Mouse (Mus musculus) NIH3T3 (cell line): Measurements from ENCODE around the gene Klhl42.

Experiments
- DNase-seq: peaks from one replicate; pipeline ENCODE4 v3.0.0-alpha.2; 2012; ENCODE audit warnings: low read depth

Klhl42 gene

GRCm38 (mm10) chr6:147091136-147092120 is at the start of gene Klhl42:
Klhl42 (plus strand) TSS chr6:147091379.
- DNase-seq = peak; percentile 89

DNA sequence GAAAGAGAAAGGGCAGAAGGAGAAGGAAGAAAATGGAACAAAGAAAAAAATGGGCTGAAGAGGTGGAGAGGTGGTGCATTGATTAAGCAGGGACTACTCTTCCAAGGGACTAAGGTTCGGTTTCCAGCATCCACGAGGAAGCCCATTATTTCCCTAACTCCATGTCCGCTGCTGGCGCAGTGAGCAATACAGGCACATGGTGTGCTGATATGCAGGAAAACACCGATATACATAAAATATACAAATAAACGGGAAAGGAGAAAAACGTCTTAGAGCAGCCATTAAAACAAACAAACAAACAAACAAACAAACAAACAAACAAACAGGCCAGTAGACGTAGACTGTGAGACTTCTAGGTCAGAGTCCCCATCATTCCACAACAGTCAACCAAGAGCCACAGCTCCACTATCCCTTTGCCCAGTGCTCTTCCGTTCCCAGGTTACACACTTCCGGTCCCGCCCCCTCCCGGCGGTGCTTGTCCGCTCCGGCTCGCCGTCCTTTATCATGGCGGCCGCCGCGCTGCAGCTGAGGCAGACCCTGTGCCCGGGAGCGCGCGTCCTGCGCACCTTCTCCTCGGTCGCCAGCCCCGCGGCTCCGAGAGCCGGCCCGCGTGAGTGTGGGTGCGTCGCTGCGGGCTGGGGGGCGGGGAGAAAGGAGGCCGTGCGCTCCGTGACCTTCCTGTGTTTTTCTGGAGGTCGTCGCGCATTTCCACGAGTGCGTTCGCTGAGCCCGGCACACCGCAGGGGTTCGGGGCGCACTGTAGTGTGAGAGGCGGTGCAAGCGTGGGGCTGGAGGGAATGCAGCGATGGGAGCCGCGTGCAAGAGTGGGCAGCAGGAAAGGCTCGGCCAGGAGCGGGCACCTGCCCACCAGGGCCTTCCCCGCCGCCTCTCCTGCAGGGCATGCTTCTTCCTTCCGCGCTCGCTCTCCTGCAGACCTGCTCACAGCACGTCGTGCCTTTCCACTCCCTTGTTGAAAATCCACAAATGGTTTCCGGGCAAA is 48.6 kb upstream of the Klhl42 start, which contains the start of gene Mrps35:
Mrps35 (plus strand) TSS at position 474 of the 1,000 bp plus-strand sequence.
- peak; percentile 96 for DNase-seq

DNA sequence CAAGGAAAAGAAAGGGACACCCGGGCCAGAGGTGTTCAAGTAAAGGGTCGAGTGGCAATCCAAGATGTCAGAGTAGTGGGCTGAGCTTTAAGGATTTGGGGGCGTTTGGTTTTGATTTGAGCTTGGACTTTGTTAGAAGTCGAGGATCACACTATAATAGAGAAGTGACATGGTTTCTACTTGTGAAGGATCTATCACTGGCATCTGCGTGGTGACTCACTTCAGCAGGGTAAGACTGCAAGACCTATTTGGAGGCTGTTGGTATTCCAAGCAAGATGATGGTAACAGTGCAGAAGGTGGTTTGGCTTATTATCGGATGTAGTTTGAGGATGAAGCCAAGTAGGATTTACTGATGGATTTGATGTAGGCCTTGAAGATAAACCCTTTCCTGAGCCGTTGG is 47.5 kb upstream of the Klhl42 start:
- peak; percentile 19 for DNase-seq

DNA sequence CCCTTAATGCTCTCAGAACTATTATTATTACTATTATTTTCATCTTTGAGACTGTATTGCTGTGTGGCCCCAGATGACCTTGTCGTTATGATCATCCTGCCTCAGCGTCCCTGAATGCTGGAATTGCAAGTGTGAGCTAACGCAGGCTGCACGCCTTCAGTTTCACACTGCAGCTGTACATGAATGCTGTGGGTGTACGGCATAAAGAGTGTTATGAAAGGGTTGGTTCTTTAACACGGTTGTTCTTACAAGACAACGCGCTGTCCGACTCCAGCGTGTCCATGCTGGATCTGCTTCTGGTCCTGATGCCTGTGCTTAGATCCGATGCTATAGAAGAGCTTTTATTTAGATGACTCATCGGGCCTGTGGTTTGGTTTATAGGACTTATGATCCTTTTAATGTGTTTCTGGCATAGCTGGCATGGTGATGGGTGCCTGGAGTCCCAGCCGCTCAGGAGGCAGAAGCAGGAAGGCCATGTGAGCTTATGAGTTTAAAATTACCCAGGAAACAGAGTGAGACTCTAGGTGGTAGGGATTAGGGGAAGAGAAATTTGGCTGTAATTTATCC is 41.9 kb upstream of the Klhl42 start:
- DNase-seq = no peak

DNA sequence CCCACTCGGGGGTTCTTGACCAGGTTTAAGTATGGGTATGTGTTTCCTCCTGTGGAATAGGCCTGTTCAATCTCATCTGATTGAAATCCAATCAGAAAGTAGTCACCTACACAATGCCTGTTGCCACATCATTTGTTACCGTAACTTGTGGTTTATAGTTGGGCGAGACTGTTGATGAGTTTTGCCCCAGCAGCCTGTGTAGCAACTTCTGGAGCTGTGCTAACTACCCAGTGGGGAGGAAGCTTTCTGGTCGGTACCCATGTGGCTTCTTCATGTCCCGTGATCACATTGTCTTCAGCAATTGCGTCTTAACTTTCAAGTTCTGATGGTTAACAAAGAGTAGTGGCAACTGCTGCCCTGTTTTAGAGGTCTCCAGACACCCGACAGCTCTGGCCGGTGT is 39.5 kb upstream of the Klhl42 start:
- DNase-seq = no peak

- no peak for DNase-seq
Measured at GRCm38 (mm10) chr6:147052440-147052839, 38.7 kb upstream of the Klhl42 start.

DNA sequence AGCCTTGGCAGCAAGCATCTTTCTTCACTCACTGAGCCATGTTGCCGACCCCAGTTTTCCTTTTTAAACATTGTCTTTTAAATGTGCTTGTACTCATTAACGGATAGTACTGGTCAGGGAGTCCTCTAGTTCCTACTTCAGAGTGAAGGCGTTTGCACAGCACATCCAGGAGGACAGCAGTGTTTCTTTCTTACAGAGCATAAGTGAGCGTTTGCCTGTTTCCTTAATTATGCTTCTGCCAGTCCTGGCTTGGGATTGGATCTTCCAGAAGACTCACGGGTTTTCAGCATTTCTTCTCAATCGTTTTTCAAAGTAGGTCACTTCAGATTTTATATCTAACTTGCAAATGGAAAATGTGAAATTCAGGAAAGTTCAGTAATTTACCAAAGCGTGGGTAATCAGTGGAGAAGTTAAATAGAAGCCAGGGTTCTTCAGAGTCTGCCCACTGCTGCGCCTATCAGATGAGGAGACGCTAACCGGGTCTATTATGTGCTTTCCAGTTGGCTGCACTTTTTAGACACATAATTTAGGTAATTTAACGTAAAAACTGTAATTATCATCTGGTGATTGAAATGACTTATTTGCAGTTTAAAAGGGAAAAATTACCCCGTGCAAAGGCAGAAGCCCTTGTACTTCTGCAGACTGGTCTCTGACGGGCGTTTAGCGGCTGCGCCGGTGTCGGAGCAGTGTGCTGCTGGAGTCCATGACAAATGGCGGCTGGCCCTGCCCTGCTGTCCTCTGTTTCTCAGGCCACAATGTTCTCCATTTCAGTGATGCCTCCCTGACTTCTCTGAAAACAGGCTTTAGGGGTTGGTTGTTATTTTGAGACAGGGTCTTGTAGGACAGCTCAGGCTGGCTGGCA is 37.2 kb upstream of the Klhl42 start:
- DNase-seq = no peak

DNA sequence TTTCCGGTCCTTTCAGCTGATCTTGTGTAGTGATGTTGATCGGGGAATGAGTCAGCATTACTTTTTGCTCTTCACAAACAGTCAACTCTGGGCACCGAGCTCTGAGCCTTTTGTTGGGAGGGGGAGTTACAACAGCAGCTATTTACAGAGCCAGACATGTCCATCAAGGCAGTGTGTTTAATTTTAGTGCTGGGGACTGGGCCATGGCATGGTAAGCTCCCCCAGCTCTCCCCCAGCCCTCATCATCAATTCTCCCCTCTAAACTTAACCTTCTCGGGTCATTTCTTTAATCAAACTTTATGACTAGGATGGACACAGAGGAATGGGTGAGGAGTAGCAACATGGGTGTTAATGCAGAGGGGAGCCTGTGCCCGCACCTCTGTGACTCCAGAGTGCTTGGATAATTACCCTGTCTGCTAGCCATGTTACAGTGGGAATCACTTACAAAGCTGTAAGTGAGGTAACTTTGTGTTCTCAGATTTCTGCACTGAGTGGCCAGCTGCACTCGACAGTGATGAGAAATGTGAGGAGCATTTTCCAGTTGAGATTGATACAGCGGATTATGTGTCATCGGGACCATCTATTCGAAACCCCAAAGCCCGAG is 35.7 kb upstream of the Klhl42 start:
- no peak for DNase-seq

DNA sequence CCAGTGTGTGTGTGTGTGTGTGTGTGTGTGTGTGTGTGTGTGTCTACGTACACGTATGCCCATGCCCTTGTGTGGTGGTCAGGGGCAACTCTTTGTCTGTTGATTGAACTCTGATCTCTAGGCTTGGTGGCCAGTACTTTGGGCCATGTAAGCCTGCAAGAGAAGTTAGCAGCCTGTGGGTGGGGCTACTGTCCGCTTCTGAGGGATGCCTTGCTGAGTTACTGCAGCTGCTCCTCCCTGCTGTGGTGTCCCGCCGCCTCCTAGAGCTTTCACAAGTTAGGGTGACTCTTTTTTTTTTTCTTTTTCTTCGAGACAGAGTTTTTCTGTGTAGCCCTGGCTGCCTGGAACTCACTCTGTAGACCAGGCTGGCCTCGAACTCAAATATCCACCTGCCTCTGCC is 31.9 kb upstream of the Klhl42 start:
- DNase-seq = no peak

- DNase-seq = no peak
Measured at GRCm38 (mm10) chr6:147061630-147062029, 29.5 kb upstream of the Klhl42 start.

DNA sequence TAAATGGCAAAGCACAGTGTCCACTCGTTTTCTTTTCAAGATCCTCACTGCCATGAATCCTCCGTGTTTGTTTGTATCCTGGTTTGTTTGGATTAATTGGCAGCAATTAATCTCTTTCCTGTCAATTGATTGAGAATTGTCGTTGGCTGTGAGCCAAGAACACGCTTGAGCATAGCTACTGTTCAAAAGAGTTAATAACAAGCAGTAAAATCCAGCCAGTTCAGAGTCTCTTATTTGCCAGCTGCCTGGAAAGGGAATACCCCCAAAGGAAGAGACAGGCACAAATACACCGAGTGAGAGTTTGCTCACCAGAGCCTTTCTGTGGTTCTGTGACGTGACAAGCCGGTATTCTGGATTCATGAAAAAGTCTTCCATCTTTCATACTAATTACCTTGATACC is 29.1 kb upstream of the Klhl42 start:
- DNase-seq = no peak

- peak; percentile 8 for DNase-seq
Measured at GRCm38 (mm10) chr6:147062694-147063093, 28.5 kb upstream of the Klhl42 start.

- DNase-seq = no peak
Measured at GRCm38 (mm10) chr6:147064226-147064943, 26.8 kb upstream of the Klhl42 start.

DNA sequence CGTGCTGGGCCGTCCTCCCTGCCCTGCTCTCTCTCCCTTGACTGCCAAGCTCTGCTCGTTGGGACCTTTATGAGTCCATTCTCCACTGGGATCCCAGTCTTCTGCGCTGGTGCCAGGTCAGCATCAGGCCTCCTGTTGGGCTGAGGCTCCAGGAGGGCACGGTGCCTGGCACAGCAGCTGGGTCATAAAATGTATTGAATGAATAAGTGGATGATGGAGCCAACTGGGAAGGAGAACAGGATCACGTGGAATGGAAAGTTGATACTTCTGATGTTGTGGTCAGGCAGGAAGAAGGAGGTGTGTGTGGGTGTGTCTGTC is 26.3 kb upstream of the Klhl42 start:
- DNase-seq = peak; percentile 12

DNA sequence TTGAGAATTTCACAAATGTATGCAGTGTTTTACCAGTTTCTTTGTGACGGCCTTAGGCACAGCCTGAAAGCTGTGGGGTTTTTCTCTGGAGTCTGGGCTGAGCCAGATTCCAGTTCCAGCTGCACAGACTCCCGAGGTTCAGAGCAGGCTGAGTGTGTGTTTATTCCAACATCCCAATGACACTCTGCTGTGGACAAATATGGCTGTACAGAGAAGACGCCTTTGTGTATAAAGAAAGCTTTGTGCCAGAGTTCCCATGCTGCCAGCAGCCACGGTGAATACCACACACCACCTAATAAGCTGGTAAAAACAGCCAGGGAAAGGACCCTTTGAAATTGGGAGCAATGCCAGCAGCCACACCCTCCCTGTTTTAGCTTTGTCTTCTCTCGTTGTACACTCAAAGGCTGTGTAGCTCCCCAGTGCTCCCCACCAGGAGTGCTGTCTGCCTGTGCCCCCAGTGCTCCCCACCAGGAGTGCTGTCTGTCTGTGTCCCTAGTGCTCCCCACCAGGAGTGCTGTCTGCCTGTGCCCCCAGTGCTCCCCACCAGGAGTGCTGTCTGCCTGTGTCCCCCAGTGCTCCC is 15.3 kb upstream of the Klhl42 start:
- DNase-seq = no peak

DNA sequence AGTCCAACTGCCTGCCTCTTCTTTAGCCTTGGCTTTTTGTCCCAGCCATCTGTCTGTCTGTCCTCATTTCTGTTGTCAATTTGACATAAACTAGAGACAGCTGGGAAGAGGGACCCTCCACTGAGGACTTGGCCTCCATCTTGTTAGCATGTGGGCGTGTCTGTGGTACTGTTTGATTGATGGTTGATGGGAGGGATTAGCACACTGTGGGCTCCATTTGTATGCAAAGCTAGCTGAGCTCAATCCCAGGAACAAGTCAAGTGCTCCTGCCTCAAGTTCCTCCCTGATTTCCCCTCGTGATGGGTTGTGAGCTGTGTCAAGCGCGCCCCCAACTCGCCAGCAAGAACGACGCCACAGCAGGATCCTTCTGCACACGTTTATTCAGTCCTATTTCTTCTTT is 14.3 kb upstream of the Klhl42 start:
- no peak for DNase-seq

DNA sequence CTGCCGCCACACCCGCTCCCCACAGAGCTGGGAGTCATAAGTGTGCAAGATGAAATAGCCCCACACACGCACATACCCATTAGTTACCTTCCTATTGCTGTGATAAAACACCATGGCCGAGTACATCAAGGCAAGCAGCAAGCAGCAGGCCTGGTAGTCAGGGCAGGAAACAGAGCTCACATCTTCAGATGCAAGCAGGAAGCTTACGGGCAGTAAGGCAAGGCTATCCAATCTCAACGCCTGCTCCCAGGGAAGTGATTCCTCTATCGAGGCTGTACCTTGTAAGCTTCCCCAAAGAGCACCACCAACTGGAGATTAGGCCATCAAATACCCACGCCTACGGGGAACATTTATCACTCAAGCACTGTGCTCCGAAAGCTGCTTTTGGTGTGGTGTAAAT is 11.3 kb upstream of the Klhl42 start:
- DNase-seq = no peak

DNA sequence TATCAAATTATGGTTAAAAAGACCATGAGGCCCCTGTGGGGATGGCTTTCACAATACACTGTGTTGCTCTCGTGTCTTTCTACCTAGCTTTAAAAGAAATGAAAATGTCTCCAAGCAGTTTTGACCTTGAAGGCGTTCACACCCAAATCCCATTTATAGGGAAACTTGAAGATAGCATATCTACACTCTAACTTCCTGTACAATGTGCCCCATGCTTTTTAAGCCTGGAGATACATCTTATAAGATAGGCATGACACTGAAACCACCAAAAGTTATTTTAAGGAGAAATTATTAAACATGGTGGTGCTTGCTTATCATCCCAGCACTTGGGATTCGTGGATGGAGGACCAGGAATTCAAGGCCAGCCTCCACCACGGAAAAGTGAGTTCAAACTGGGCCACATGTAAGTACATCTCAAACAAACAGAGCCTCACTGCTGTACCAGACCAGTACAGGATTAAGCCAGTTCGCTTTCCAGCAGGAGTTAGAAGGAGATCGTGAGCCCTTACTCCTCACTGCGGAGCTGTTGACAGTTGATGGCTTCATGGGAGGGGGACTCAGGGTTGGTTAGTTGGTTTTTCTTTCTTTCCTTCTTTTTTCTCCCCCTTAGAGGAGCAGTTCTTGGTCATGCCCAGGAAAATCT is 5.7 kb upstream of the Klhl42 start:
- DNase-seq = no peak

DNA sequence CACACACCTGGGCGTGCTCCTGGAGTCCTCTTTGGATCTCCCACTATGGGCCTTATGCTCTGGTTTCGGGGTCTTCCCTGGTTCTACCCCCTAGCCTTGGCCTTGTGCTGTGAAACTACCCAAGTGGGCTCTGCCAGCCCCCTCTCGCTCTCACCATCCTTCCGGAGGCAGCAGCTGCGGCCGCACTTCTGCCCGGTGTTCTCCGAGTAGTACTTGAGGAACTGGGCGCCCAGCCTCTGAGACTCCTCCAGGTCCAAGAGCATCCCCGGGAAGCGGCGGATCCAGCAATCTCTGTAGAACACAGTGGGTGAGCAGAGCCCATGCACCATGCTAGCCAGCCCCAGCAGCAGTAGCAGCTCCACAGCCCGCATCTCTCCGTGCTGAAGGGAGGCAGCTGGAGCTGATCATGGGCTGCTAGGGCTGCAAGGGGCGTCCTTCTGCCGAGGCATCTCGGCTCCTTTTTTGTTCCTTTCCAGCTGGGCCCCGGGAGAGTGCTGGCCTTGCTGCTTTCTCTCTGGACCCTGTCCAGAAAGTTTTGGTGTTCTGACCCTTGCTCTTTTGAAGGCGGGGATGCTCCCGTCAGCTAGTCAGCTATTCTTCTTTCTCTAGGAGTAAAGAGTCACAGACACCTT is 4.5 kb upstream of the Klhl42 start, which contains the start of gene Mansc4:
Mansc4 (minus strand) TSS at position 439 of the 632 bp plus-strand sequence.
- no peak for DNase-seq
